Mouse (Mus musculus) G1E (cell line): Measurements from ENCODE around the gene Rnf150.

Experiments used
- CTCF ChIP-seq: IDR thresholded peaks from 2 replicates; pipeline ENCODE4 v1.5.1; 2012; ENCODE audit warnings: low read depth, low read length, inconsistent platforms, mixed read lengths
- GATA1 ChIP-seq: IDR thresholded peaks from 2 replicates; pipeline ENCODE4 v1.6.1; 2012; ENCODE audit warnings: borderline replicate concordance, low read length, inconsistent platforms, mixed read lengths
- TAL1 ChIP-seq: conservative IDR thresholded peaks from 2 replicates; pipeline ENCODE4 v1.6.1; 2012; ENCODE audit warnings: low read depth, low read length, inconsistent platforms, mixed read lengths

DNA sequence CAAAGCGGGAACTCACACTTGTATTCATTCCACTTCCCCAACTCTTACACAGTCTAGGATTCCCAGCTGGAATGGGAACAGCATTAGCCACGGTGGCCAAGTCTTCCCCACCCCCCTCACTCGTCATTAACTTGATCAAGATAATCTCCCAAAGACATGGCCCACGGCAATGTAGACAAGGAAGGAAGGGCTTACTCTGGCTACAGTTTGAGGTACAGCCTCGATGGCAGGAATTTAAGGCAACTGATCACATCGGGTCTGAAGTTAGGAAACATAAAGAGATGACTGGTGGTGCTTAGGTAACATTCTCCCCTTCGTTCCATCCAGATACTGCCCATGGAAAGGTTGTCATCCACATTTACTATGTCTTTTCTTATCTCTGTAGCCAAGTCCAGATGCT is 219.1 kb downstream of the Rnf150 start:
- TF ChIP-seq CTCF (no peak), GATA1 (no peak), TAL1 (no peak)
